Mouse (Mus musculus): ENCODE data around the gene Sh3bgrl2. TPM values are rescaled to one million over a fixed set of nuclear protein-coding genes. Genes with fewer than 3 reads are reported as not detected.

Gene Sh3bgrl2
- polyA plus RNA-seq, 1 experiment: 3.0 TPM

DNA sequence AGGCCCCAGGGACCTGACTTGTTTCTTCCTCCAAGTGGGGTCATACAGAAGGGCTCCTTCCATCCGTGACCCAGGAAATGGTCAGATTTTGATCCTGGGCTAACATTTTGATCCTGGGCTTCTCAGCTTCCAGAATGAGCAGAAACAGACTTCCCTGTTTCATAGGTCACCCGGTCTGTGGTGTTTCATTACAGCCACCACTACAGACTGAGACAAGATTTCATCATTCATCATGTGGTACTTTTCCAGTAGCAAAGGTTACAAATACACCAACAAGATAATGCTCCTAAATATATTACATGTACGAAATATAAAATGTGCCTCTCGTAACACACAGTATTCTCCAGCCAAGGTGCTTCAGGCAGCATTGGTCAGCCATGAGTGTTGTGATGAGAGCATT is 27.3 kb downstream of the Sh3bgrl2 start:
- no peak for TF ChIP-seq POLR2A (IDR thresholded peaks at IDR 0.05; ENCODE audit: control insufficient read depth, extremely low read depth, insufficient read depth, low read length, poor library complexity)
- TF ChIP-seq CTCF (IDR thresholded peaks at IDR 0.05; ENCODE audit: borderline replicate concordance, control insufficient read depth, extremely low read depth, insufficient read depth, low read length, poor library complexity): no peak
- Histone ChIP-seq H3K27me3 (ENCODE audit: control insufficient read depth, insufficient read depth, low read length) (no peaks in the 10 kb centered on the region), H3K4me1 (replicated peaks; ENCODE audit: control insufficient read depth, insufficient read depth, low read length) (no peaks in the 10 kb centered on the region), H3K27ac (ENCODE audit: control insufficient read depth, insufficient read depth, low read length) (no peak overlapping the region), H3K36me3 (ENCODE audit: control insufficient read depth, insufficient read depth, low read length) (no peaks in the 10 kb centered on the region), H3K4me3 (ENCODE audit: control insufficient read depth, insufficient read depth, low read length) (no peak overlapping the region)
- DNase-seq: no peak
- WGBS: 96% methylated on average over 4 of the region's 4 CpGs

DNA sequence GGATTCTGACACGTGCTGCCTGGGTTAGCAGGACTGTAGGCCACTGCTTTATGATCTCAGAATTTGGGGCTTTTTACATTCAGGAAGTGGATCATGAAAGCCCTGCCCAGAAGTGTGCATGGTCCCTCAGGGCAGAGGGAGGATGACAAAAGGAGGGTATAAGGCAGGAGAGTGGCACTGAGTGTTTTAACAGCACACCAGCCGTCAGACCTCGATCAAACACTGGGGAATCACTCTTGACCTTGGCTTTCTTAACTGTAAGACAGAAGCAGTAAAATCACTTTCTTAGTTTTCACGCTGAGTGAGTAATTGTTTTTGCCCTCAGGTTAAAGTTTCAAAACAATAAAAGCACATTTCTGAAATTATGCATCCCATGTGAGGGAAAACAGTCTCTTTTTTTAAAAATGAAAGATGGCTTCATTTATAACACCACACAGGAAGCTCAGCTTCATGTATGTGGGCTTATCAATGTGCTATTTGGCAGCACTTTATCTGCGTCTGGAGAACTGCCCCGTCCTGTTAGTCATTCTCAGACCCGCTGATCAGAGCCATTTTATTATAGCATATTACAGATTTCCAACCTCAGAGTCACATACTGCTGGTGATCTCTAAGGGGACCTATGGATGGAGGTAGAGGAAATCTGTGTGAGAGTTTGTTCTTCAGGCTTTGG is 28.0 kb downstream of the Sh3bgrl2 start:
- Histone ChIP-seq H3K27me3 (ENCODE audit: control insufficient read depth, insufficient read depth, low read length) (no peaks in the 10 kb centered on the region), H3K36me3 (ENCODE audit: control insufficient read depth, insufficient read depth, low read length) (no peaks in the 10 kb centered on the region), H3K4me3 (ENCODE audit: control insufficient read depth, insufficient read depth, low read length) (no peak overlapping the region), H3K4me1 (replicated peaks; ENCODE audit: control insufficient read depth, insufficient read depth, low read length) (no peaks in the 10 kb centered on the region), H3K27ac (ENCODE audit: control insufficient read depth, insufficient read depth, low read length) (no peak overlapping the region)
- 76% methylated on average over 7 of the region's 7 CpGs for WGBS
- no peak for DNase-seq
- TF ChIP-seq POLR2A (IDR thresholded peaks at IDR 0.05; ENCODE audit: control insufficient read depth, extremely low read depth, insufficient read depth, low read length, poor library complexity) (no peak), CTCF (IDR thresholded peaks at IDR 0.05; ENCODE audit: borderline replicate concordance, control insufficient read depth, extremely low read depth, insufficient read depth, low read length, poor library complexity) (no peak)

DNA sequence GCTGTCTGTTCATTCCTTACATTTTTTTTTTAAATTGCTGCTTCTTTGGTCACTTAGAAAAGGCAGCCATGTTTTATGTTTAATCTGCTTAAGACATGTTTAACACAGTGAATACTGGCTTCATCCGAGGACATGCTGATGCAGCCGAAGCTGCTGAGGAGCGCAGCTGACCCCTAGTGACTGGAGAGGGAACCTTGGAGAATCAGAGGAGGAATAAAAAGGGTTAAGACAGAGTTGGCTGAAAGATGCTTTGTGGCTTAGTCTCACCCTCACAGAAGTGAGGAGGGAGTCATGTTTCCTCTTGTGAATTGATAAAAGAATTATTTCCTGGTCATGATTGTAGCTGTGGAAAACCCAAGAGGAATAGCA is 28.5 kb downstream of the Sh3bgrl2 start:
- Histone ChIP-seq H3K27ac (ENCODE audit: control insufficient read depth, insufficient read depth, low read length) (no peak overlapping the region), H3K36me3 (ENCODE audit: control insufficient read depth, insufficient read depth, low read length) (no peaks in the 10 kb centered on the region), H3K4me1 (replicated peaks; ENCODE audit: control insufficient read depth, insufficient read depth, low read length) (no peaks in the 10 kb centered on the region), H3K27me3 (ENCODE audit: control insufficient read depth, insufficient read depth, low read length) (no peaks in the 10 kb centered on the region), H3K4me3 (ENCODE audit: control insufficient read depth, insufficient read depth, low read length) (no peak overlapping the region)
- WGBS: 42% methylated on average over 3 of the region's 3 CpGs
- TF ChIP-seq CTCF (IDR thresholded peaks at IDR 0.05; ENCODE audit: borderline replicate concordance, control insufficient read depth, extremely low read depth, insufficient read depth, low read length, poor library complexity) (no peak), POLR2A (IDR thresholded peaks at IDR 0.05; ENCODE audit: control insufficient read depth, extremely low read depth, insufficient read depth, low read length, poor library complexity) (no peak)
- DNase-seq: peak; percentile 3

DNA sequence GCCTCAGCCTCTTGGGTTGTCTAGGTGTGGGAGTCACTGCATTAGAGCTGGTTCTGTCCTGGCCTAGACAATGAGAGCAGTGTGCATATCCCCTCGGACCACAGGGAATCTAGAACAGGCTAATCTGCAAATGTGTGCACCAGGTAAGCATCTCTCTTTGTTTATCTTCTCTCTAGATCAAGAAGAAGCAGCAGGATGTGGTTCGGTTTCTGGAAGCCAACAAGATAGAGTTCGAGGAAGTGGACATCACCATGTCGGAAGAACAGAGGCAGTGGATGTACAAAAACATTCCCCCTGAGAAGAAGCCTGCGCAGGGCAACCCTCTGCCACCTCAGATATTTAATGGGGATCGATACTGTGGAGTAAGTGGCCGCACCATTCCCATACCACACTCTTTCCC is 29.1 kb downstream of the Sh3bgrl2 start:
- H3K4me3 ChIP-seq (ENCODE audit: control insufficient read depth, insufficient read depth, low read length): no peak overlapping the region
- no peaks in the 10 kb centered on the region for H3K36me3 ChIP-seq (ENCODE audit: control insufficient read depth, insufficient read depth, low read length)
- no peak for TF ChIP-seq POLR2A (IDR thresholded peaks at IDR 0.05; ENCODE audit: control insufficient read depth, extremely low read depth, insufficient read depth, low read length, poor library complexity)
- no peak for TF ChIP-seq CTCF (IDR thresholded peaks at IDR 0.05; ENCODE audit: borderline replicate concordance, control insufficient read depth, extremely low read depth, insufficient read depth, low read length, poor library complexity)
- 47% methylated on average over 7 of the region's 7 CpGs for WGBS
- no peak overlapping the region for H3K27ac ChIP-seq (ENCODE audit: control insufficient read depth, insufficient read depth, low read length)
- no peaks in the 10 kb centered on the region for H3K27me3 ChIP-seq (ENCODE audit: control insufficient read depth, insufficient read depth, low read length)
- no peak for DNase-seq
- no peaks in the 10 kb centered on the region for H3K4me1 ChIP-seq (replicated peaks; ENCODE audit: control insufficient read depth, insufficient read depth, low read length)

DNA sequence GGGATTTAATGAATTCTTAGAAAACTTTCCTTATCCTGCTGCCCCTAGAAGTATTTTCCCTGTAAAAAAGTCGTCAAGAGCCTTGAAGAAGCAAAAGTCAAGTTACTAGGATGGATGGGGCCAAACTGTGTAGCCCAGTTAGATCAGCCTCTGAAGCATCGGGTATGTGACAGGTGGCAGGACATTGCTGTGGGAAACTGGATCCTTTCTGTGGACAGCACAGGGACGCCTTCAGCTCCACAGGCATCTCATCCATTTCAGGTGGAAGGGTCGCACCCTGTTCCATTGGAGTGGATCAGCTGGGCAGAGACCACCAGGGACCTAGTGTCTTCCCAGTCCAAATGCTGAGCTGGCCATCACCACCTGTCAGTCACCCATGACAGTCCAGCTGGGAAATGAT is 30.9 kb downstream of the Sh3bgrl2 start:
- Histone ChIP-seq H3K4me3 (ENCODE audit: control insufficient read depth, insufficient read depth, low read length) (no peak overlapping the region), H3K27me3 (ENCODE audit: control insufficient read depth, insufficient read depth, low read length) (no peaks in the 10 kb centered on the region), H3K27ac (ENCODE audit: control insufficient read depth, insufficient read depth, low read length) (no peak overlapping the region), H3K4me1 (replicated peaks; ENCODE audit: control insufficient read depth, insufficient read depth, low read length) (no peaks in the 10 kb centered on the region), H3K36me3 (ENCODE audit: control insufficient read depth, insufficient read depth, low read length) (no peaks in the 10 kb centered on the region)
- DNase-seq: no peak
- TF ChIP-seq POLR2A (IDR thresholded peaks at IDR 0.05; ENCODE audit: control insufficient read depth, extremely low read depth, insufficient read depth, low read length, poor library complexity) (no peak), CTCF (IDR thresholded peaks at IDR 0.05; ENCODE audit: borderline replicate concordance, control insufficient read depth, extremely low read depth, insufficient read depth, low read length, poor library complexity) (no peak)
- 86% methylated on average over 4 of the region's 4 CpGs for WGBS

DNA sequence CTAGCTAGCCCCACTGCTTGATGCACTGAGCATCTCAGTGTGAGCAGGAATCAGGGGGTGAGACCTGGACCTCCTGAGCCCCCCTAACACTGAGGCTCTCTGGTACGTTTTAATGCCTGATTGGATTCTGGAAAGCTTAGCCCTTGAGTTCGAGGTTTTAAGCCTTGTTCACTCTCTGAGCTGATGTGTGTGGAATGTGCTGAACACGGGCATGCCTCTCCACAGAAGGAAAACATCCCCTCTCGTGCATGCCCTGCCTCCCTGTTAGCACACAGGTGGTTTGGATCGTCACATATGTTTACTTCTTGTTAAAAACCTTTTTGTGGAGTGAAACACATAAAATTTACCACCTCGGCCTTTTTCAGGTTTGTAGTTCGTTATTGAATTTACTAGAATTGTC is 34.6 kb downstream of the Sh3bgrl2 start:
- no peaks in the 10 kb centered on the region for H3K36me3 ChIP-seq (ENCODE audit: control insufficient read depth, insufficient read depth, low read length)
- H3K4me3 ChIP-seq (ENCODE audit: control insufficient read depth, insufficient read depth, low read length): no peak overlapping the region
- no peak overlapping the region for H3K27ac ChIP-seq (ENCODE audit: control insufficient read depth, insufficient read depth, low read length)
- TF ChIP-seq CTCF (IDR thresholded peaks at IDR 0.05; ENCODE audit: borderline replicate concordance, control insufficient read depth, extremely low read depth, insufficient read depth, low read length, poor library complexity): no peak
- TF ChIP-seq POLR2A (IDR thresholded peaks at IDR 0.05; ENCODE audit: control insufficient read depth, extremely low read depth, insufficient read depth, low read length, poor library complexity): no peak
- no peaks in the 10 kb centered on the region for H3K4me1 ChIP-seq (replicated peaks; ENCODE audit: control insufficient read depth, insufficient read depth, low read length)
- DNase-seq: no peak
- H3K27me3 ChIP-seq (ENCODE audit: control insufficient read depth, insufficient read depth, low read length): no peaks in the 10 kb centered on the region
- 88% methylated on average over 7 of the region's 7 CpGs for WGBS

Data from thymus, adult 2 months (tissue).